Mouse (Mus musculus): ENCODE measurements around the gene Tbc1d10b. TPM values are rescaled to one million over a fixed set of nuclear protein-coding genes. Genes with fewer than 3 reads are reported as not detected.
A peak's percentile ranks its signal among the peaks of the same experiment; 100 is the strongest.

Gene Tbc1d10b
- polyA plus RNA-seq, 1 experiment from 2014 or later, result 15.0 TPM

DNA sequence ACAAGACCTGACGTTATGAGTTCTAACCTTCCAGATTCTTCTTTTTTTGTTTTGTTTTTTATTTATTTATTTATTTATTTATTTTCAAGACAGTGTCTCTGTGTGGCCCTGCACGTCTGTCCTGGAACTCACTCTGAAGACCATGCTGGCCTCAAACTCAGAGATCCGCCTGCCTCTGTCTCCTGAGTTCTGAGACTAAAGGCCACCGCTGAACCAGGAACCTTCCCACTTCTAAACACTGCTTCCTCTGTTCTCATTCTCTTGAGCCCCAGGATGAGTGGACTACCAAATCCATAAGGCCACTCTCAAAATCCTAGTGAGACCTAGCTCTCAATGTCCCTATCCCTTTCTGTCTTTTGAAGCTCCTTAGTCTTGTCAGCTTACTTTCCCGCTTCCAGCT is 1.6 kb upstream of the Tbc1d10b start:
- H3K4me2 ChIP-seq (replicated peaks; ENCODE audit: low read depth, low read length), result peak overlapping the region; percentile 52

DNA sequence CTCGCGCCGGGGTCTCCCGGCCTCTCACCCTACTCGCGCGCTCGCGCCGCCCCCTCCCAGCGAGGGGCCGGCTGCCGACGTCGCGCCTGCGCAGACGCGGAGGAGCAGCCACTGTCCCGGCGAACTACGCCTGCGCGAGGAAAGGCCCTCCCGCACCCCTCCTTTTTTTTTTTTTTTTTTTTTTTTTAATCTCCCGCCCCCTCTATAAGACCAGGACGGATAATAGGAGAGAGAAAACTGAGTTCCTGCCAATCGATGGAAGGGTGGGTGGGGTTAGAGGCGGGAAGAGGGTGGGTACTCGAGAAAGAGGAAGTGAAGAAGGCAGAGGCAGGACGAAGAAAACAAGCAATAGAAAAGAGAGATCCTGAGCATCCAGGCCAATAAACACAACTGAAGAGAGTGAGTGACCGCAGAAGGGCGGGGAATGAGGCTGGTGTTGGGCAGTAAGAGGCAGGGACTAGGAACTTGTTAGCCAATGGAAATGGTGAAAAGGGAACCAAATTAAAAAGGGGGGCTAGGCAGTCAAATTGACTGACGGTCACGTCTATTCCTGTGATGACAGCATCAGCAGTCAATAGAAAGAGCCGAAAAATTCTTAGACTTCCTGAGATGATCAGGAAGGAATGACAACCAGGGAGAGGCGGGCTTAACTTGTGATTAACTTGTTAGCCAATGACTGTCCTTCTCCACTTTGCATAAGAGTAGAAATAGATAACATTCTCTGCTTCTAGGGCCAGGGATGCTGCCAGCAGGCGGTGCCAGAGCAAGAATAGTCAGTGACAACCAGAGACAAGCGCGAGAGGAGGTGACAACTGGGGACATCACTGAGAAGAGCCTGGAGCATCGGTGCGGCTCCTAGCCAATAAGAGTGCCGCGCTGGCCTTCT is 528 bp upstream of the Tbc1d10b start, which contains the start of gene Mylpf:
TSS of gene Mylpf (plus strand) at position 338 of the 886 bp plus-strand sequence.
- 0% methylated on average over 27 of the region's 44 CpGs for WGBS
- Histone ChIP-seq H3K36me3 (ENCODE audit: insufficient read depth, low read length) (no peaks in the 10 kb centered on the region), H3K4me3 (ENCODE audit: low read depth, low read length) (peak within 1 kb of the TSS; percentile 85), H3K4me1 (ENCODE audit: insufficient read depth, low read depth, low read length) (peaks cover 11% of the 10 kb centered on the region; the same call in 1 of the 2 replicates), H3K9me3 (ENCODE audit: low read length) (no peaks in the 10 kb centered on the region), H3K9ac (replicated peaks; ENCODE audit: low read depth) (peak within 1 kb of the TSS; percentile 84), H3K4me2 (replicated peaks; ENCODE audit: low read depth, low read length) (peak within 1 kb of the TSS; percentile 95), H3K27me3 (replicated peaks; ENCODE audit: insufficient read depth, low read length) (no peaks in the 10 kb centered on the region), H3K27ac (ENCODE audit: low read length) (peak within 1 kb of the TSS; percentile 85)
- peak; percentile 81 for TF ChIP-seq CTCF (IDR thresholded peaks at IDR 0.05)
- peak; percentile 16 for TF ChIP-seq EP300 (IDR thresholded peaks at IDR 0.05)
- ATAC-seq, result peak; percentile 95
- DNase-seq (ENCODE audit: low spot score), result peak; percentile 100

More for the DNA sequence above, 1.6 kb upstream of the Tbc1d10b start:
- H3K4me1 ChIP-seq (ENCODE audit: insufficient read depth, low read depth, low read length), result peaks cover 11% of the 10 kb centered on the region; the same call in 1 of the 2 replicates
- H3K36me3 ChIP-seq (ENCODE audit: insufficient read depth, low read length), result no peaks in the 10 kb centered on the region
- no peak overlapping the region for H3K27ac ChIP-seq (ENCODE audit: low read length)
- no peak for ATAC-seq
- H3K4me3 ChIP-seq (ENCODE audit: low read depth, low read length), result no peak overlapping the region
- TF ChIP-seq CTCF (IDR thresholded peaks at IDR 0.05) (no peak), EP300 (IDR thresholded peaks at IDR 0.05) (no peak)
- WGBS, result 71% methylated on average over 5 of the region's 5 CpGs
- no peak overlapping the region for H3K9ac ChIP-seq (replicated peaks; ENCODE audit: low read depth)
- H3K9me3 ChIP-seq (ENCODE audit: low read length), result no peaks in the 10 kb centered on the region
- DNase-seq (ENCODE audit: low spot score), result no peak
- H3K27me3 ChIP-seq (replicated peaks; ENCODE audit: insufficient read depth, low read length), result no peaks in the 10 kb centered on the region

DNA sequence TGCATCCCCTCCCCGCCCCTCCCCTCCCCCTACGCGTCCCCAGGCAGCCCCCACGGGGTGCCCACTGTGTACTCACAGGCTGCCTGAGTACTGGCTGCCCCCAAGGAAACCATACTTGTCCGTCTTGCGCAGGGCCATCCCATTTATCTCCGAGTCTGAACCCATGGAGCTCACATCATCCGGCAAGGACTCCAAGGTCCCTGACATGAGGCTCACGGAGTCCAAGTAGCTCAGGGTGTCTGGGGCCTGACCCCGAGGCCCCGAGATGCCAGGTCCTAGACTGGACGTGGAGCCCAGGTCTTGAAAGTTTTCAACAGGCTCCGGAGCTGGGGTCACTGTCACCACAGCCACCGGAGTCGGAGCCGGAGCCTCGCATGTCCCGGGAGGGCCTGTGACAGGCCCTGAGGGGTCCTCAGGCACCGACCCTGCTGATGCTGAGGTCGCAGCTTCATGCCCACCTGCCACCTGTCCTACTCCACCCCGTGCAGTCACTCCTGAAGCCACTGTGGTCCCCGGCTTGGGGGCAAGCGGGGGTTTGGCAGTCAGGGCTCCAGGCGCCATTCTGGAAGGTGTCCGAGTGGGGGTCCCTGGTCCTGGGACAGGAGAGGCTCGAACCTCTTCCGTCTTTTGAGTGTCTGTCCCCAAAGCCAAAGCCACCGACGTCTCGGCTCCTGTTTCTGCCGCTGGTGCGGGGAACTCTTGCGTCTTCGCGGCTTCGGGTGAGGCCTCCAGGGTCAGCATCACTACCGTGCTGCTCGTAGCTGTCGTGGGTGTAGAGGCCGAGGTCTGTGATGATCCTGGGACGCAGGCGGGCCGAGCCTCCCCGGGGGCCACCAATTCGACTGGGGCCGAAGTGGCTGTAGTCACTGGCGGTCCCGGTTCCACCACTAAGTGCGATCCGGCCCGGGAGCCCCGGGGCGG is 634 bp downstream of the Tbc1d10b start:
- peak overlapping the region; percentile 95 for H3K4me2 ChIP-seq (replicated peaks; ENCODE audit: low read depth, low read length)
- DNase-seq (ENCODE audit: low spot score) (peak; percentile 33), ATAC-seq (peak; percentile 1; the same call in 1 of the 2 replicates)
- H3K27ac ChIP-seq (ENCODE audit: low read length), result peak overlapping the region; percentile 85
- H3K27me3 ChIP-seq (replicated peaks; ENCODE audit: insufficient read depth, low read length), result no peaks in the 10 kb centered on the region
- WGBS, result 2% methylated on average over 50 of the region's 53 CpGs
- H3K9me3 ChIP-seq (ENCODE audit: low read length), result no peaks in the 10 kb centered on the region
- H3K36me3 ChIP-seq (ENCODE audit: insufficient read depth, low read length), result no peaks in the 10 kb centered on the region; the same call in 1 of the 2 replicates
- no peak for TF ChIP-seq EP300 (IDR thresholded peaks at IDR 0.05)
- no peak for TF ChIP-seq CTCF (IDR thresholded peaks at IDR 0.05)
- H3K9ac ChIP-seq (replicated peaks; ENCODE audit: low read depth), result peak overlapping the region; percentile 84
- H3K4me1 ChIP-seq (ENCODE audit: insufficient read depth, low read depth, low read length), result peaks cover 11% of the 10 kb centered on the region; the same call in 1 of the 2 replicates
- peak overlapping the region; percentile 85 for H3K4me3 ChIP-seq (ENCODE audit: low read depth, low read length)

GRCm38 (mm10) chr7:127206606-127207005 is 1.7 kb downstream of the Tbc1d10b start:
- Histone ChIP-seq H3K9ac (replicated peaks; ENCODE audit: low read depth) (peak overlapping the region; percentile 84), H3K4me1 (ENCODE audit: insufficient read depth, low read depth, low read length) (peaks cover 11% of the 10 kb centered on the region; the same call in 1 of the 2 replicates), H3K4me2 (replicated peaks; ENCODE audit: low read depth, low read length) (peak overlapping the region; percentile 95), H3K9me3 (ENCODE audit: low read length) (no peaks in the 10 kb centered on the region), H3K27me3 (replicated peaks; ENCODE audit: insufficient read depth, low read length) (no peaks in the 10 kb centered on the region), H3K27ac (ENCODE audit: low read length) (0 out of 2 replicates have a peak overlapping the region, but pooled peaks have one; percentile 85), H3K36me3 (ENCODE audit: insufficient read depth, low read length) (no peaks in the 10 kb centered on the region; the same call in 1 of the 2 replicates), H3K4me3 (ENCODE audit: low read depth, low read length) (peak overlapping the region; percentile 85)
- no peak for ATAC-seq
- WGBS, result 27% methylated on average over 2 of the region's 2 CpGs
- DNase-seq (ENCODE audit: low spot score), result peak; percentile 61
- TF ChIP-seq CTCF (IDR thresholded peaks at IDR 0.05) (no peak), EP300 (IDR thresholded peaks at IDR 0.05) (no peak)

- peak overlapping the region; percentile 42; the same call in 1 of the 2 replicates for H3K9ac ChIP-seq (replicated peaks; ENCODE audit: low read depth)
- TF ChIP-seq CTCF (IDR thresholded peaks at IDR 0.05) (no peak), EP300 (IDR thresholded peaks at IDR 0.05) (no peak)
- H3K4me2 ChIP-seq (replicated peaks; ENCODE audit: low read depth, low read length), result peak overlapping the region; percentile 73
- no peak for ATAC-seq
- no peak for DNase-seq (ENCODE audit: low spot score)
- no peaks in the 10 kb centered on the region for H3K9me3 ChIP-seq (ENCODE audit: low read length)
- peak overlapping the region; percentile 70; the same call in 1 of the 2 replicates for H3K4me3 ChIP-seq (ENCODE audit: low read depth, low read length)
- peaks cover 28% of the 10 kb centered on the region for H3K36me3 ChIP-seq (ENCODE audit: insufficient read depth, low read length)
- H3K4me1 ChIP-seq (ENCODE audit: insufficient read depth, low read depth, low read length), result peaks cover 3% of the 10 kb centered on the region; the same call in 1 of the 2 replicates
- H3K27ac ChIP-seq (ENCODE audit: low read length), result peak overlapping the region; percentile 27; the same call in 1 of the 2 replicates
- 52% methylated on average over 11 of the region's 11 CpGs for WGBS
- H3K27me3 ChIP-seq (replicated peaks; ENCODE audit: insufficient read depth, low read length), result no peaks in the 10 kb centered on the region
Observed at GRCm38 (mm10) chr7:127196484-127196883, 11.8 kb downstream of the Tbc1d10b start.

Measured in lung, postnatal 0 days (tissue).